15 mouse cellular contexts compared by ENCODE assay signal in the genomic region with DNA sequence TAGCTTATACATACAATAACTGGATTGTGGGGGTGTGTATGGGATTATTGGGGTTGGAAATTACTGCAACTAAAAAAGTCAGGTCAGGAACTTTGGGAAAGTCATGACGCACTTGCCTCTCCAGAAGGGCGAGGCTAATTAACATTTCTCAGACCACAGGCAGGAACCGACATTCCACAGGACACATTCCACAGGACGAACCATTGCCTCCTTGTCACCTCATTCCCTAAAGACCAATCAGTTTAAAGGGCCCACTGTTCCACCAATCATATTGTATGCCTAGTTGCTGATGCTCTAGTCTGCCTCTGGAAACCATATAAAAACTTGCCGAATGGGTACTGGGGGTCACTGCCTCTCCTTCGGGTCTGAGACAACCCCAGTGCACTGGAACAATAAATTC.
"Had no signal": no experiment of that assay in that cellular context is flagged by ENCODE, and none has a peak within 500 bp of the region (broad histone marks: within the 10 kb centered on the region; RNA-seq: fewer than 3 reads in every experiment).

No protein-coding gene starts in this region.

- DNase-seq: lung, adult 2 months; lung, postnatal 14 days; lung, postnatal 36 days; right cerebral cortex, postnatal 14 days; right cerebral cortex, postnatal 4 days; spleen, adult 18-20 months; thymus, adult 18-20 months; thymus, postnatal 14 days; thymus, postnatal 36 days had no signal

- H3K4me1 ChIP-seq: megakaryocyte, embryonic 14.5 days; midbrain, embryonic 13.5 days; midbrain, embryonic 15.5 days; neural tube, embryonic 12.5 days had no signal

- H3K9me3 ChIP-seq: lung, embryonic 15.5 days; megakaryocyte, embryonic 14.5 days; midbrain, embryonic 13.5 days; midbrain, embryonic 15.5 days; neural tube, embryonic 12.5 days had no signal

- H3K36me3 ChIP-seq: lung, embryonic 15.5 days; midbrain, embryonic 13.5 days; midbrain, embryonic 15.5 days; neural tube, embryonic 12.5 days had no signal

- H3K27me3 ChIP-seq: lung, embryonic 15.5 days; megakaryocyte, embryonic 14.5 days; midbrain, embryonic 13.5 days; midbrain, embryonic 15.5 days; neural tube, embryonic 12.5 days had no signal

- H3K27ac ChIP-seq: lung, embryonic 15.5 days; macrophage; midbrain, embryonic 13.5 days; midbrain, embryonic 15.5 days; neural tube, embryonic 12.5 days had no signal

- H3K4me3 ChIP-seq: lung, embryonic 15.5 days; megakaryocyte, embryonic 14.5 days; midbrain, embryonic 13.5 days; midbrain, embryonic 15.5 days; neural tube, embryonic 12.5 days had no signal
